Mouse (Mus musculus): Measurements from ENCODE around the gene Gm37419. TPM values are rescaled to one million over a fixed set of nuclear protein-coding genes. Genes with fewer than 3 reads are reported as not detected.
A peak's percentile ranks its signal among the peaks of the same experiment; 100 is the strongest.

Gene Gm37419
- polyA plus RNA-seq, 1 experiment = not detected

DNA sequence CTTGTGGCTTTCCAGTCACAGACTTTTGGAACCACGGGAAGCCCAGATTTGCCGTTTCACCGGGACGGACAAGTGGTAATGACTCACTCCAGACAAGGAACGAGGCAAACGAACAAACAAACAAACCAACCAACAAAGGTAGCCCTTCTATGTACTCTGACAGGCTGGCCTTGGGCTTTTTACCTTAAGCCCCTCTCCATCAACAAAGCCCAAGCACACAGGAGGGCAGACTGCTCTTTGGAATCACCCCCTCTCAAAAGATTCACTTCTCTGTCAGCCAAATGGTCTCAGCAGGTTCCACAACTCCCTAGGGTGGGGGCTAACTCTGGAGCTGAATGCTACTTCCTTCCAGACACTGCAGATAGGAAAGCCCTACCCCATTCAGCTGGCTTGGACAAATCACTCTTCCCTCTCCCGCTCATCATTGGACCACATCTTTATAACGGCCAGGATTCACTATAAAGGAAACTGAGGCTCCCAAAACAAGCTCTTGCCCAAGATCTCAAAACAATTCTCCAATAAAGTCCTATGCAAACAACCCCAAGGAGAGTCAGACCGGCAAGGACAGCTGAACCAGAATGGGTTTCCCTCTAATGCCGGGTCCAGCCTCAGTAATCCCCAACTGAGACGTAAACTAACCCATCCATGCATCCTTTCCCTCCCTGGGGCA, 7.9 kb upstream of the Gm37419 start:
- H3K4me1 ChIP-seq (ENCODE audit: control insufficient read depth, insufficient read depth, insufficient read length, low read length) = peaks cover 7% of the 10 kb centered on the region
- peaks cover 12% of the 10 kb centered on the region for H3K36me3 ChIP-seq (ENCODE audit: control insufficient read depth, insufficient read depth, low read length)
- H3K27me3 ChIP-seq (ENCODE audit: control insufficient read depth, insufficient read depth, low read length) = no peaks in the 10 kb centered on the region; the same call in 1 of the 2 replicates
- TF ChIP-seq POLR2A (IDR thresholded peaks at IDR 0.05; ENCODE audit: low read depth, low read length) (no peak), CTCF (IDR thresholded peaks at IDR 0.05; ENCODE audit: extremely low read depth, insufficient read length, insufficient replicate concordance, low read depth, low read length) (no peak)
- 57% methylated on average over 11 of the region's 11 CpGs for WGBS
- H3K4me3 ChIP-seq (ENCODE audit: low read depth, low read length) = no peak overlapping the region
- H3K27ac ChIP-seq (ENCODE audit: insufficient read depth, low read depth, low read length) = no peak overlapping the region

DNA sequence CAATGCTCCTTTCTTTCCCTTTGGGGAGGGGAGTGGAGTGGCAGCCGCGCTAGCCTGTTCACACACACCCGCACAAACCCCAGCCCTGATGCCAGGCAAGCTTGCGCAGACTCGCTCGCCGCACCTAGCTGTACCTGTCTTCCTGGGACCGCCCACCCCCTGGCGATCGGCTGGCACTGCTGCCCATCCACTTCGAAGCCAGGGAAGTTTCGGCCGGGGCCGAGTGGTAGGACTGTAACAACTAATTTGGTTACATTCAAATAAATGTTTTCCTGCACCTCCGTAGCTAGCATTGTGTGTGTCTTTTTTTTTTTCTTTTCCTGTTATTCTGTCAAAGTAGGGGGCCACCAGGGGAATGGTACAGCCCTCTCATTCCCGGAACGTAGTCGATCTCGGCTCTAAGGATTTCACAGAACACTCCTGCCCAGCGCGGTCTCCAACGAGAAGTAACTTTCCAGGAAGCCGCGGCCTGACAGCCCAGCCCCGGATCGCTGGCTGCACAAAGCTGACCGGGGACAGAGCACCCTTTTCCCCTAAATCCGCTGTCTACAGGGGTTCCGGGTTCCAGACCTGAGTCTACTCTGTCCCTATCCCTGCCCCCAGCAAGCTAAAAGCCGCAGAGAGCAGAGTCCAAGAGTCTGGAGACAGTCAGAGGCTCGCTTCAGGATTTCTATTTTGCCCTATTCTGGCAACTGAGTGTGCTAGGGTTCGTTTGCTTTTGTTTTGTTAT, 7.1 kb upstream of the Gm37419 start:
- Histone ChIP-seq H3K4me3 (ENCODE audit: low read depth, low read length) (peak overlapping the region; percentile 30), H3K27ac (ENCODE audit: insufficient read depth, low read depth, low read length) (no peak overlapping the region), H3K36me3 (ENCODE audit: control insufficient read depth, insufficient read depth, low read length) (peaks cover 8% of the 10 kb centered on the region), H3K27me3 (ENCODE audit: control insufficient read depth, insufficient read depth, low read length) (no peaks in the 10 kb centered on the region; the same call in 1 of the 2 replicates), H3K4me1 (ENCODE audit: control insufficient read depth, insufficient read depth, insufficient read length, low read length) (peaks cover 7% of the 10 kb centered on the region)
- 8% methylated on average over 32 of the region's 32 CpGs for WGBS
- TF ChIP-seq POLR2A (IDR thresholded peaks at IDR 0.05; ENCODE audit: low read depth, low read length) (no peak), CTCF (IDR thresholded peaks at IDR 0.05; ENCODE audit: extremely low read depth, insufficient read length, insufficient replicate concordance, low read depth, low read length) (no peak)

DNA sequence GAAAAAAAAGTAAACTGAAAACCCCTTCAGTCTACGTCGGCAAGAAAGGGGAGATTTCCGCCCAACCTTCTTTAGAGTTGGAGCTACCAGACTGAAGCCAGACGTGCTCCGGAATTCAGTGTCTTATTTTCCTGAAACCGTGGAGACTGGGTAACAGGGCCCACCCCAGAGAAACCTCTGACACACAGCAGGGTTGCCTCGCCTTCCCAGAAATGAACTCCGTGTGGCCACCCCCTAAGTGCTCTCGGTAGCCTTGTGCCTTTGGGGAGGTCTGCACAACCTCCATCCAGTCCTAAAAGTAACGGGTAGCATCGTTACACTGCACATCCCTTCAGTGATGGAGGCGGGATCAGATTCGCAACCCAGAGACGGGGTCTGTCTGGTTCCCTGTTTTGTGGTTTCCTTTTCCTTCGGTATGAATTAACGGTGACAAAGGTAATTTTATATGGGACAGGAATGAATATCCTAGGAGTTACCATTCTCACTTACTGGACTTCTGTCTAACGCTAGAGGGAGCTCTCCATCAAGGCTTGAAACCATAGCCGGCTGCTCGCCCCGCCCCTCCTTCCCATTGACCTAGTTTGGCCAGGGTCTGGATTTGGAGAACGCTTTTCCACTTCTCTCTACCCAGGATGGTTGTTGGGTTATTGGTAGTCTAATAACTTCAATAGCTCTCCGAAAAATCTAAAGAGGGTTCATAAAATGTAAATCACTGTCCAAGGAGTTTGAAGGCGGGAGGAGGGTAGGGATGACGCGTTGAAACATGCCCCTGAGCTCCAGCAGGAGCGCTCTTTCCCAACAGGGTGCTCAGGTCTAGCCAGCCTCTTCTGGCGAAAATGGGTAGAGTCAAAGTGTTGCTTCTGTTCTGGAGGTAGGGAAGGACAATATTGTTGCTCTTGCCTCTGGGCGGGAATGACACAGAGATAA, 6.1 kb upstream of the Gm37419 start:
- H3K27me3 ChIP-seq (ENCODE audit: control insufficient read depth, insufficient read depth, low read length) = no peaks in the 10 kb centered on the region; the same call in 1 of the 2 replicates
- H3K36me3 ChIP-seq (ENCODE audit: control insufficient read depth, insufficient read depth, low read length) = peaks cover 5% of the 10 kb centered on the region
- peak; percentile 71; the same call in 1 of the 2 replicates for TF ChIP-seq CTCF (IDR thresholded peaks at IDR 0.05; ENCODE audit: extremely low read depth, insufficient read length, insufficient replicate concordance, low read depth, low read length)
- no peak for TF ChIP-seq POLR2A (IDR thresholded peaks at IDR 0.05; ENCODE audit: low read depth, low read length)
- WGBS = 20% methylated on average over 28 of the region's 28 CpGs
- H3K4me3 ChIP-seq (ENCODE audit: low read depth, low read length) = peak overlapping the region; percentile 52
- H3K27ac ChIP-seq (ENCODE audit: insufficient read depth, low read depth, low read length) = peak overlapping the region; percentile 45
- H3K4me1 ChIP-seq (ENCODE audit: control insufficient read depth, insufficient read depth, insufficient read length, low read length) = peaks cover 7% of the 10 kb centered on the region

DNA sequence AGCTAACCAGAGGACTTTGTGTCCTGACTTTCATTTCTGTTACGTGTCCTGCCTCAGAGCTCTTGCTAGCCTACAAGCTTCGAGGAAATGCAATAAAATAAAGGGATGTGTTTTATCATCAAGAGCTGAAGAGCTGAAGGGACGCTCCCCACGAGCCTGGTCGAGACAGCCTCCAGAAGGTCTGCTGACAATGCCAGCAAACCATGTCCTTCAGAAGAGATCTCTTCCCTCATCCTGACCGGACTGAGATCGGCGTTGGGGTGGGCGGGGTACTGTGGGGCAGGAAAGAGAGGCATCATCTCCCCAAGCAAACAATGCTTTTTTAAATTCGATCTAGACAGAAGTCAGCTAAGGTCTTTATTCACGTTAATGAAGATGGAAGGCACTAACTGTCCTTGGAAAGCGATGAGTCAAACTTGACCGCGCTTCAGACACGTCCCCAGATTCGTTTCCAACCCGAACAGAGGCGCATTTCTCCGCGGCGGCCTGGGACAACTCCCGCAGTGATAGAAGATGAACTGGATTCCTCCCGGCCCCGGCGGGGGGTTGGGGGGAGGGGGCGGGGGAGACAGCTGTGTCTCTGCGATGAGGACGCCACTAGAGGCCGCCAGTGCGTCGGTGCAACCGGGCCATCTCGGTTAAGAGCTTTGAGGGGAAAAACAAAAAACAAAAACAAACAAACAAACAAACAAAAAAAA, 5.2 kb upstream of the Gm37419 start:
- Histone ChIP-seq H3K4me1 (ENCODE audit: control insufficient read depth, insufficient read depth, insufficient read length, low read length) (peaks cover 7% of the 10 kb centered on the region), H3K4me3 (ENCODE audit: low read depth, low read length) (peak overlapping the region; percentile 52), H3K27me3 (ENCODE audit: control insufficient read depth, insufficient read depth, low read length) (no peaks in the 10 kb centered on the region; the same call in 1 of the 2 replicates), H3K36me3 (ENCODE audit: control insufficient read depth, insufficient read depth, low read length) (no peaks in the 10 kb centered on the region), H3K27ac (ENCODE audit: insufficient read depth, low read depth, low read length) (peak overlapping the region; percentile 45)
- TF ChIP-seq CTCF (IDR thresholded peaks at IDR 0.05; ENCODE audit: extremely low read depth, insufficient read length, insufficient replicate concordance, low read depth, low read length) (peak; percentile 78; the same call in 1 of the 2 replicates), POLR2A (IDR thresholded peaks at IDR 0.05; ENCODE audit: low read depth, low read length) (no peak)
- WGBS = 1% methylated on average over 33 of the region's 33 CpGs

DNA sequence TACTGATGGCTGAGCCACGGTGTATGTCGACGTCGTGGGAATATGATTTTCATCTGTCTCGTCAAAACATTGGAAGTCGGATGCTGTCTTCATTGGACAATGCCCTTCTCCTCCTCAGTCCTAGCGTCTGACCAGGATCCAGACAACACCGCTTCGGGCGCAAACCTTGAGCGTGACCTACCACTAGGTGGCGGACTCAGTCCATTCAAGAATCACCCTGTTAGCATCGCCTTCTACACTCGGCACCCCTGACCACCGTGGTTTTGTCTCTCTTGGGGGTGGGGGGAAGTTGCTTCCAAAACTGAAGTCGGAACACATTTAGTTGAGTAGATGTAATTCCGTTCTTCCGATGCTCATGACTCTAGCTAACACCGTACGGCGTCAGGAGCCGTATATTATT, 4.1 kb upstream of the Gm37419 start:
- Histone ChIP-seq H3K4me1 (ENCODE audit: control insufficient read depth, insufficient read depth, insufficient read length, low read length) (peaks cover 7% of the 10 kb centered on the region), H3K27me3 (ENCODE audit: control insufficient read depth, insufficient read depth, low read length) (no peaks in the 10 kb centered on the region; the same call in 1 of the 2 replicates), H3K36me3 (ENCODE audit: control insufficient read depth, insufficient read depth, low read length) (no peaks in the 10 kb centered on the region), H3K4me3 (ENCODE audit: low read depth, low read length) (peak overlapping the region; percentile 70), H3K27ac (ENCODE audit: insufficient read depth, low read depth, low read length) (peak overlapping the region; percentile 80)
- WGBS = 1% methylated on average over 22 of the region's 22 CpGs
- TF ChIP-seq CTCF (IDR thresholded peaks at IDR 0.05; ENCODE audit: extremely low read depth, insufficient read length, insufficient replicate concordance, low read depth, low read length) (peak; percentile 96), POLR2A (IDR thresholded peaks at IDR 0.05; ENCODE audit: low read depth, low read length) (no peak; the same call in 1 of the 2 replicates)

DNA sequence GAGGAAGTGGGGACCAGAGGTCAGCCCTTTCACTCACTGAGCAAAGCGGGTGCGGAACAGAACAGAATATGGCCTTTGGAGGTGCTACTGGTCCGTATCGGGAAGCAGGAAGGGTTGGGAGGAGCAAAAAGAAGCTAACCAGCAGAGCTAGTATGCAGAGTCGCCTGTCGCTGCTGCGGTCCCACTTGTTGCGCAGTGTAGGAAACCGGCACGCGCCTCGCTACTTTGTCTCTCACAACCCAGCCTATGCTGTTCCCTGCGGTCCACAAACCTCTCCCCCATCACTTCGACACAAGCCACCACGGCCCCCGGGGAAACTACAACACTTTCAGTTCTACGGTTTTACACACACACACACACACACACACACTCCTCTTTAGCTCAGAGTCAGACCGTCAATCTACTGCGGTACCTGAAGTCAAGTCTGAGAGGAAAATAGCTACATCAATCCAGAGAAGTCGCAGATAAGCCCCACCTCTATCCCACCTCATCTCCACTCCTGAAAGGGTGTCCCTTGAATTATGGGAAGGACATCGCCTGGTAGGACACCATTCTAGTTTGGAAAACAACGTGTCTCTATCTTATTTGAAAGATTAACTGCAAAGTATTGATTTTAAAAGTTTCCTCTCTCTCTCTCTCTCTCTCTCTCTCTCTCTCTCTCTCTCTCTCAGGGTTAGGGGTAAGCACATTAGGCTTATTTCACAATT, 3.4 kb upstream of the Gm37419 start:
- peaks cover 9% of the 10 kb centered on the region for H3K4me1 ChIP-seq (ENCODE audit: control insufficient read depth, insufficient read depth, insufficient read length, low read length)
- under 1% methylated on average over 22 of the region's 22 CpGs for WGBS

More for the DNA sequence above, 3.4 kb upstream of the Gm37419 start:
- H3K27me3 ChIP-seq (ENCODE audit: control insufficient read depth, insufficient read depth, low read length) = no peaks in the 10 kb centered on the region; the same call in 1 of the 2 replicates
- peak overlapping the region; percentile 80 for H3K27ac ChIP-seq (ENCODE audit: insufficient read depth, low read depth, low read length)
- TF ChIP-seq CTCF (IDR thresholded peaks at IDR 0.05; ENCODE audit: extremely low read depth, insufficient read length, insufficient replicate concordance, low read depth, low read length) = no peak
- TF ChIP-seq POLR2A (IDR thresholded peaks at IDR 0.05; ENCODE audit: low read depth, low read length) = peak; percentile 65
- peak overlapping the region; percentile 70 for H3K4me3 ChIP-seq (ENCODE audit: low read depth, low read length)
- H3K36me3 ChIP-seq (ENCODE audit: control insufficient read depth, insufficient read depth, low read length) = no peaks in the 10 kb centered on the region

Data from small intestine, adult 2 months (tissue).